Mouse (Mus musculus): ENCODE measurements around the gene Slc44a5. TPM values are rescaled to one million over a fixed set of nuclear protein-coding genes. Genes with fewer than 3 reads are reported as not detected.

Gene Slc44a5
- polyA plus RNA-seq, 1 experiment, result 0.12 TPM

DNA sequence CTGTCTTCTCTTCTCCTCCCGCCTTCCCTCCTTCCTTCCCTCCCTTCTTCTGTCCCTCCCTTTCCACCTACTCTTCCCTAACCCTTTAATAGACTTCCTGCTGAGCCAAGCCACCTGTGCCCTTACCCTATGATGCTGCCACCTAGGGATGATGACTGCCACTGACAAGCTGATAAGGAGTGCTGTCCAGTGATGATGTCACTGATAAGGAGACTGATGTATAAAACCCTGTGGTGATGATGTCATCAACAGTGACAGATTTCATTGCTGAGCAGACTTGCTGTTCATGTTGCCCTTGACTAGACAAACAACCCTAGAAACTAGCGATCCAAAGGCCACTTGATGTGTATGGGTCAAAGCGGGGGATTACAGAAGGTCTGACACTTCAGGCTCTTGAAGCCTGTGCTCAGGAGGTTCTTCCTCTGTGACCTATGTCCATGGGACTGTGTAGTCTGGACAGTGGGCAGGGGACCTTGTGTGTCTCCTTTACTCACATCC is 206.2 kb downstream of the Slc44a5 start:
- Histone ChIP-seq H3K4me1 (ENCODE audit: control insufficient read depth, insufficient read depth, low read length) (no peaks in the 10 kb centered on the region), H3K9me3 (replicated peaks; ENCODE audit: control insufficient read depth, insufficient read depth, low read length, poor library complexity, severe bottlenecking) (peaks cover 5% of the 10 kb centered on the region; the same call in 1 of the 2 replicates), H3K9ac (ENCODE audit: low read depth, poor library complexity, severe bottlenecking) (no peak overlapping the region), H3K27me3 (ENCODE audit: control insufficient read depth, insufficient read depth, low read length, poor library complexity, severe bottlenecking) (no peaks in the 10 kb centered on the region), H3K27ac (ENCODE audit: insufficient read depth, low read length) (no peak overlapping the region), H3K4me3 (ENCODE audit: low read depth, low read length) (no peak overlapping the region), H3K36me3 (ENCODE audit: control insufficient read depth, insufficient read depth, low read length, poor library complexity, severe bottlenecking) (no peaks in the 10 kb centered on the region)
- TF ChIP-seq CTCF (IDR thresholded peaks at IDR 0.05; ENCODE audit: low read depth, low read length), result peak; percentile 5
- TF ChIP-seq POLR2A (IDR thresholded peaks at IDR 0.05; ENCODE audit: insufficient read depth, low read length), result no peak
- TF ChIP-seq EP300 (IDR thresholded peaks at IDR 0.05; ENCODE audit: insufficient read depth, low read depth, low read length), result no peak

DNA sequence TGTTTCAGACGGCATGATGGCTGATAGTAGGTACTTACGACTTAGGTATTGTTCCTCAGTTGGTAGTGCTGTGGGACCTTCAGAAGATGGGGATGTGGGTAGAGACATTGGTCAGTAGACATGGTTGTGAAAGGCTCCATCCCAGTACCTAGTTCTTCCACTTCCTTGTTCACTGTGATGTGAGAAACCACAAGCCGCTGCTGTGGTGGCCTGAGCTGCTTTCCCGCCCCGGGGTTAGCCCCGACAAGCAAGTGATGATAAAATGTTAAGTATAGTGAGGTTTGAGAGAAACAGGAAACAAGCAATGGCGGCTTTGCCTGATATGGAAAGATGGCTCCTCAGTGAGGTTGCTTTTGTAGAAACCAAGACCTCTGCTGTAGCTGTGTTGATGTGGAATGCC is 209.8 kb downstream of the Slc44a5 start:
- Histone ChIP-seq H3K9me3 (replicated peaks; ENCODE audit: control insufficient read depth, insufficient read depth, low read length, poor library complexity, severe bottlenecking) (no peaks in the 10 kb centered on the region), H3K9ac (ENCODE audit: low read depth, poor library complexity, severe bottlenecking) (no peak overlapping the region), H3K27me3 (ENCODE audit: control insufficient read depth, insufficient read depth, low read length, poor library complexity, severe bottlenecking) (no peaks in the 10 kb centered on the region), H3K4me3 (ENCODE audit: low read depth, low read length) (no peak overlapping the region), H3K27ac (ENCODE audit: insufficient read depth, low read length) (no peak overlapping the region), H3K36me3 (ENCODE audit: control insufficient read depth, insufficient read depth, low read length, poor library complexity, severe bottlenecking) (no peaks in the 10 kb centered on the region), H3K4me1 (ENCODE audit: control insufficient read depth, insufficient read depth, low read length) (no peaks in the 10 kb centered on the region)
- no peak for TF ChIP-seq CTCF (IDR thresholded peaks at IDR 0.05; ENCODE audit: low read depth, low read length)
- TF ChIP-seq EP300 (IDR thresholded peaks at IDR 0.05; ENCODE audit: insufficient read depth, low read depth, low read length), result no peak
- TF ChIP-seq POLR2A (IDR thresholded peaks at IDR 0.05; ENCODE audit: insufficient read depth, low read length), result no peak

DNA sequence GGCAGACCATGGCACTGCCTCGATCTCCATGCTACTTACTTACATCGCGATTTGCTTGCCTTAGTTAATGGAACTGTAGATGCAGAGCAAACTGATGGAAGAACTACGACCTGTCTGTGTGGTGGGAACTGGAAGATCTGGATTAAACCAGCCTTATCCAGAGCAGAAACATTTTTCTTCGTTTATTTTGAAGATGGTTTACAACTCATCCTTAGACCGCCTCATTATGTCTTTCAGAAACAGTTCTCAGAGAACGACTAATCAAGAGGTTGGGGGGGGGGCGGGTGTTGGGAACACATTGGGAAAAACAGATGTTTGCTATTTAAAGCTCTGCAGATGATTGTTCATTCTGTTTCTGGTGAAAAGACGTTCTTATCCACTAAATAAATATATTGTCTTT is 210.7 kb downstream of the Slc44a5 start:
- TF ChIP-seq EP300 (IDR thresholded peaks at IDR 0.05; ENCODE audit: insufficient read depth, low read depth, low read length) (no peak), POLR2A (IDR thresholded peaks at IDR 0.05; ENCODE audit: insufficient read depth, low read length) (no peak), CTCF (IDR thresholded peaks at IDR 0.05; ENCODE audit: low read depth, low read length) (no peak)
- H3K27ac ChIP-seq (ENCODE audit: insufficient read depth, low read length), result no peak overlapping the region
- no peaks in the 10 kb centered on the region for H3K36me3 ChIP-seq (ENCODE audit: control insufficient read depth, insufficient read depth, low read length, poor library complexity, severe bottlenecking)
- H3K27me3 ChIP-seq (ENCODE audit: control insufficient read depth, insufficient read depth, low read length, poor library complexity, severe bottlenecking), result no peaks in the 10 kb centered on the region
- no peak overlapping the region for H3K4me3 ChIP-seq (ENCODE audit: low read depth, low read length)
- no peak overlapping the region for H3K9ac ChIP-seq (ENCODE audit: low read depth, poor library complexity, severe bottlenecking)
- H3K9me3 ChIP-seq (replicated peaks; ENCODE audit: control insufficient read depth, insufficient read depth, low read length, poor library complexity, severe bottlenecking), result no peaks in the 10 kb centered on the region
- H3K4me1 ChIP-seq (ENCODE audit: control insufficient read depth, insufficient read depth, low read length), result no peaks in the 10 kb centered on the region

DNA sequence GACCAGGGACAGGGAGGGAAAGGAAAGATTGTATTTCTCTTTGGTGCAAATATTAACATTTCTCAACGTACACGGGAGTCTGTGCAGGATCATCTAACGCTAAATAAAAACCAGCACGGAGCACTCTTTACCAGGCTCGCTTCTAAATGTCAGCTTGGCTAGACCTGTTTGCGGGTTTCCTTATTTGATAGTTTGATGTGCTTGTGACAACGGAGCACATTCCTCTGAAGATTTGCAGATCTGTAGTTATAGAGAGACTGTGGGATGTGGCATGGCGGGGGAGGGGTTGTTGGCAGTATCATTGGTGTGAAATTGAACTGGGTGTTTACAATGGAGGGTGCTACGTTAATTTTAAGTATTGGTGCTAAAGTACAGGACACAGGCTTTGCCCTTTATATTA is 215.4 kb downstream of the Slc44a5 start:
- TF ChIP-seq POLR2A (IDR thresholded peaks at IDR 0.05; ENCODE audit: insufficient read depth, low read length) (no peak), EP300 (IDR thresholded peaks at IDR 0.05; ENCODE audit: insufficient read depth, low read depth, low read length) (no peak), CTCF (IDR thresholded peaks at IDR 0.05; ENCODE audit: low read depth, low read length) (no peak)
- no peaks in the 10 kb centered on the region for H3K36me3 ChIP-seq (ENCODE audit: control insufficient read depth, insufficient read depth, low read length, poor library complexity, severe bottlenecking)
- H3K9ac ChIP-seq (ENCODE audit: low read depth, poor library complexity, severe bottlenecking), result no peak overlapping the region
- no peaks in the 10 kb centered on the region for H3K9me3 ChIP-seq (replicated peaks; ENCODE audit: control insufficient read depth, insufficient read depth, low read length, poor library complexity, severe bottlenecking)
- H3K27ac ChIP-seq (ENCODE audit: insufficient read depth, low read length), result no peak overlapping the region
- no peaks in the 10 kb centered on the region for H3K27me3 ChIP-seq (ENCODE audit: control insufficient read depth, insufficient read depth, low read length, poor library complexity, severe bottlenecking)
- no peak overlapping the region for H3K4me3 ChIP-seq (ENCODE audit: low read depth, low read length)
- H3K4me1 ChIP-seq (ENCODE audit: control insufficient read depth, insufficient read depth, low read length), result no peaks in the 10 kb centered on the region

DNA sequence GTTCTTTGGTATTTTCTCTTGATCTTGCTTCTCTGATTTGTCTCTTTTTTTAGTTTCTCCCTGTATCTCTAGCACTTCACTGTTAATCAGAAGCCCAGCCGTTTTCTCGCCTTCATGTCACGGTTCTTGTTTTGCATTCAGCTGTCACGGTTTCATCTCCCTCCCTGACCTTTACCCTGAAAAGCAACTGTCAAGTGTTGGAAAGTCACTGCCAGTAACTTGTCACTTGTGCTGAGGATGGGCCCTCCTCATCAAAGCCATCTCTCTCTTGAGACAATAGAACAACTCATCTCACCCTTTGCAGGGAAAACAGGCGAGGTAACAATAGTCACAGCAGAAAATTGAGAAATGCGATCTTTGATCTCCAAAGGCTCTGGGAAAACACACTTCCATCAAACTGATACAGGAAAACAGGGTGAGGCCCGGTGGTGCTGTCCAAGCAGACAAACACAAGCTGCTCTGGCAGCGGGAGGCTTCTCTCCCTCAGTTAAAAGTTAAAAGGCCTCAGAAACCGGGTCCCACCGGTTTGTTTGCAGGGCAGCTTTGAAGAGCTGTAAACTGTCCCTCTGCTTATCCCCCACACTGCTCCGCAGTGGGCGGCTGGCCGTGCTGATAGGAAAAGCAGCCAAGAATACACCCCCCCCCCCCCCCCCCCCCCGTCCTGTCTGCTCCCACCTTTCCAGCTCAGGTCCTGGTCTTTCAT is 219.2 kb downstream of the Slc44a5 start:
- H3K4me3 ChIP-seq (ENCODE audit: low read depth, low read length), result no peak overlapping the region
- no peaks in the 10 kb centered on the region for H3K4me1 ChIP-seq (ENCODE audit: control insufficient read depth, insufficient read depth, low read length)
- H3K9me3 ChIP-seq (replicated peaks; ENCODE audit: control insufficient read depth, insufficient read depth, low read length, poor library complexity, severe bottlenecking), result no peaks in the 10 kb centered on the region
- TF ChIP-seq CTCF (IDR thresholded peaks at IDR 0.05; ENCODE audit: low read depth, low read length) (no peak), POLR2A (IDR thresholded peaks at IDR 0.05; ENCODE audit: insufficient read depth, low read length) (no peak), EP300 (IDR thresholded peaks at IDR 0.05; ENCODE audit: insufficient read depth, low read depth, low read length) (no peak)
- H3K27me3 ChIP-seq (ENCODE audit: control insufficient read depth, insufficient read depth, low read length, poor library complexity, severe bottlenecking), result no peaks in the 10 kb centered on the region
- no peak overlapping the region for H3K27ac ChIP-seq (ENCODE audit: insufficient read depth, low read length)
- H3K36me3 ChIP-seq (ENCODE audit: control insufficient read depth, insufficient read depth, low read length, poor library complexity, severe bottlenecking), result no peaks in the 10 kb centered on the region
- no peak overlapping the region for H3K9ac ChIP-seq (ENCODE audit: low read depth, poor library complexity, severe bottlenecking)

DNA sequence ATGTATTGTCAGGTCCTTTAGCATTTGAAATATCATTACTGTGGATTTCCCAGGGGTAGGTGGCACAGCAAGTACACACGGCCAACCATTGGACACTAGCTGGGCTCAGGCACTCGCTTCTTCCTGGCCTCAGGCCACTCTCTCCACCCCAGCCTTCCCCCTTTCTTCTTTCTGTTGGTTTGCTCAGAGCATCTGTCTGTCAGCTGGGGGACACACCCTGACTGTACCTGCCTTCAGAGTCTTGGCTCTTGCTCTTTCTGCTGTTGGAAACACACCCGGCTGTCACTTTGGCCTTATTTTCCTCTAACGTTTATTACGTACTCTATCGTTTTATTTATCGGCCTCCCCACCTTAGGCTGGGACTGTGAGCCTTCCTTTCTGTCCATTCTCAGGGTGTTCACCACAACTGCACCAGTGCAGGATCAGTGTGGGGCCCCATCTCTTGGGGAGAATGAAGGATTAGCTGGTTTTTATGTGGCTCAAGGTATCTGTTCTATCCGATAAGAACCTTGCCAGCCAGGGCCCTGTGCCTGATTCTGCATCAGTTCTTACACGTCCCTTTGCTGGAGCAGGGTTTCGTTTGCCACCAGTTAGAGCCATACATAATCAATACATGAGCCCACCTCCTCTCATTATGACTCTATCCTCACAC is 220.1 kb downstream of the Slc44a5 start:
- H3K4me1 ChIP-seq (ENCODE audit: control insufficient read depth, insufficient read depth, low read length), result no peaks in the 10 kb centered on the region
- H3K4me3 ChIP-seq (ENCODE audit: low read depth, low read length), result no peak overlapping the region
- H3K9me3 ChIP-seq (replicated peaks; ENCODE audit: control insufficient read depth, insufficient read depth, low read length, poor library complexity, severe bottlenecking), result no peaks in the 10 kb centered on the region
- no peaks in the 10 kb centered on the region for H3K36me3 ChIP-seq (ENCODE audit: control insufficient read depth, insufficient read depth, low read length, poor library complexity, severe bottlenecking)
- H3K27me3 ChIP-seq (ENCODE audit: control insufficient read depth, insufficient read depth, low read length, poor library complexity, severe bottlenecking), result no peaks in the 10 kb centered on the region
- TF ChIP-seq EP300 (IDR thresholded peaks at IDR 0.05; ENCODE audit: insufficient read depth, low read depth, low read length) (no peak), POLR2A (IDR thresholded peaks at IDR 0.05; ENCODE audit: insufficient read depth, low read length) (no peak), CTCF (IDR thresholded peaks at IDR 0.05; ENCODE audit: low read depth, low read length) (no peak)
- no peak overlapping the region for H3K27ac ChIP-seq (ENCODE audit: insufficient read depth, low read length)
- no peak overlapping the region for H3K9ac ChIP-seq (ENCODE audit: low read depth, poor library complexity, severe bottlenecking)

Measured in ES-Bruce4 (cell line).